Mouse (Mus musculus): ENCODE data around the gene Hs3st4.

DNA sequence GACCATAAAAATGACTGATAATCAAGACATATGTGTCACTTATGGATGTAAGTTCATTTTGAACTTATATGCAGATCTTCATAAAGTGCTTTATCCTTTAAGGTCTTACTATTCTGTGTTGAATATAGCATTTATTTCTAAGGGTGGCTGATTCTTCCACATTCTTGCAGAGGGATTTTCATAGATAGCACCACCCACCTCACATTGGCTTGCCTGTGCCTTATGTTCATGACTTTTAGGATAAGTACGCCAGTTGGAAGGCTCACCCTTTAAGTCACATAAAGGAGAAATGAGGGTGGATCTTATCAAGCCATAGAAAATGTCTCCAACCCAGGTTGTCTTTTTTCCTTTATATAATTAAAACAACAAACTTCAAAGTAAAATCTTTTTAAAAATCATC is 180.6 kb downstream of the Hs3st4 start:
- TF ChIP-seq POLR2A (IDR thresholded peaks at IDR 0.05; ENCODE audit: control insufficient read depth, low read depth, low read length) (no peak), CTCF (IDR thresholded peaks at IDR 0.05; ENCODE audit: control insufficient read depth, insufficient read depth, insufficient replicate concordance, low read depth, low read length) (no peak)

Data from testis, adult 2 months (tissue).